Mouse (Mus musculus): ENCODE measurements around the gene Eif4a1. TPM values are rescaled to one million over a fixed set of nuclear protein-coding genes. Genes with fewer than 3 reads are reported as not detected.
"Not testable (repeated sequence)": the region's sequence is repeated elsewhere in the genome, so short reads cannot be mapped to it uniquely, and the experiment has no call there.

The Eif4a1 gene
- total RNA-seq, 2 experiments from 2014 or later: 141 to 170 TPM

DNA sequence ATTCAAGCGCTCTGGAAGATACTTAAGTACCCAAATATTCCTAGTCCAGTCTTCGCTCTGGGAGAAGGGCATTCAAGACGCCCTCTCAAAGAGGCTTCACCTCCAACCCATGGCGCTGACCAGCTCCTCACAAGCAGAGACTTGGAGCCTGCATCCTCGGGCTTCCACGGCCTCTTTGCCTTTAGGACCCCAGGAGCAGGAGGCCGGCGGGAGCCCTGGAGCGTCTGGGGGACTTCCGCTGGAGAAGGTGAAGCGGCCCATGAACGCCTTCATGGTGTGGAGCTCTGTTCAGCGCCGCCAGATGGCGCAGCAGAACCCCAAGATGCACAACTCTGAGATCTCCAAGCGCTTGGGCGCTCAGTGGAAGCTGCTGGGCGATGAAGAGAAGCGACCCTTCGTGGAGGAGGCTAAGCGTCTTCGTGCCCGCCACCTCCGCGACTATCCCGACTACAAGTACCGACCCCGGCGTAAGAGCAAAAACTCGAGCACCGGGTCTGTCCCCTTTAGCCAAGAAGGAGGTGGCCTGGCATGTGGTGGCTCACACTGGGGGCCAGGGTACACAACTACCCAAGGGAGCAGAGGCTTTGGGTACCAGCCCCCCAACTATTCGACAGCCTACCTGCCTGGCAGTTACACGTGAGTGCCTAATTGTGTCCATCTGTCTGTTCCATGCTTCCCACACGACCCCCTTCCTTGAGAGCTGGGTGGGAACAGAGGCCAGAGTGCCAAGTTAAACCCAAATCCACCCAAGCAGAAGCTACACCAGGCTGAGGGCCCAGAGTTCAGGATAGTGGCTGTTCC, 16.8 kb downstream of the Eif4a1 start, which contains the start of gene Sox15:
TSS of gene Sox15 (plus strand) at position 51 of the 801 bp plus-strand sequence.
- peak; percentile 70 for DNase-seq
- intact Hi-C loops (cut with DNase I; ENCODE audit: low total_unique reads): no loop called here

DNA sequence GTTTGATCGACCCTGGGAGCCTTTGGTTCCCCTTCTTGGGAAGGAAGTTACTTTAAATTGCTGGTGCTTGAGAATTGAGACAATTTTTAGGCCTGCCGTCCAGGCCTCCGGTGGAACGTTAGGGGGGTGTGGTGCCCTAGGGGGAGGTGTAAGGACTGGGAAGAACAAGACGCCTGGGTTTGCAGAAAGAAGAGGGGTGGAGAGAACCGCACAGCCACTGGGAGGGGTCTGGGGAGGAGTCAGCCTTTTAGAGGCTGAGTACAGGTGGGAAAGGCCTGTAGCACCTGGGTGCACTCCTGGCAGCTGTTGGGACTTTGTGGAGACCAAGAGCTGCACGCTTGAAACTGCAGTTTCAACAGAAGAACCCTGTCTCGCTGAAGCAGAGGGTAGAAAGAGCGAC, 17.5 kb downstream of the Eif4a1 start:
- no peak for DNase-seq
- intact Hi-C loops (cut with DNase I; ENCODE audit: low total_unique reads): no loop called here

DNA sequence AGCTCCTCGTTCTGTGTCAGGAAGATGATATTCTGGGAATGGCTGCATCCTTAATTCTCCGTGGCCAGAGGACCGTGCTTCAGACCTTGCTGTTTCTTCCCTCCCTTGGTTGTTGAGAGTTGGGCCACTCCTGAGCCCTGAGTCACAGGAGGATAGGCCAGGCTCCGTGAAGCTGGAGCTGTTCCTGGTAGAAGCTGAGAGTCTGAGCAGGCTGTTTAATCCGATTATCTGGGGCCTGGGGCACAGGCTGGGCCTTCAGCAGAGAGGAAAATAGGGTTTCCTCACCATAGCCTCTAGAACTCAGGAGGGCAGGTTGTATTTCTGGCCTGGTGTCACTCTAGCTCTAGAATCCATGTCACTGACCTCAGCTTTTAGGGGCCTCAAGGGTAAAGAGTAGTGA, 18.8 kb downstream of the Eif4a1 start:
- DNase-seq: no peak
- intact Hi-C loops (cut with DNase I; ENCODE audit: low total_unique reads): no loop called here

DNA sequence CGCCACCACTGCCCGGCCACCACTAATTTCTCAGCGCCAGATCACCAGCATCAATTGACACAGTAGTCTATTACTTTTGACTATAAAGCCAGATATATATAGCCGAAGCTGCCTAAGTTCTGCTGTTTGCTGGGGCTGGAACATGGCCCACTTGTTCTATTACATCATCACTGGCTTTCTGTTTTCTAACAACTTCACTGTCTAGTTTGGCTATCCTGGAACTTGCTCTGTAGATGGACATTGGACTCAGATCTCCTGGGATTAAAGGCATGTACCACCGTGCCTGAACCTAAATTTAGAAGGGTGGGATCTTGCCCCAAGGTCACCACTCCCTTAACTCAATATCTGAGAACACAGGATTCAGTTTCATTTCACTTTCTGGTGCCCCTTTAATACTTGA, 26.4 kb downstream of the Eif4a1 start:
- intact Hi-C loops (cut with DNase I; ENCODE audit: low total_unique reads): no loop called here

GRCm38 (mm10) chr11:69635471-69635870, 36.8 kb downstream of the Eif4a1 start:
- intact Hi-C loops (cut with DNase I; ENCODE audit: low total_unique reads): no loop called here

More for the DNA sequence above, 26.4 kb downstream of the Eif4a1 start:
- no peak for DNase-seq

DNA sequence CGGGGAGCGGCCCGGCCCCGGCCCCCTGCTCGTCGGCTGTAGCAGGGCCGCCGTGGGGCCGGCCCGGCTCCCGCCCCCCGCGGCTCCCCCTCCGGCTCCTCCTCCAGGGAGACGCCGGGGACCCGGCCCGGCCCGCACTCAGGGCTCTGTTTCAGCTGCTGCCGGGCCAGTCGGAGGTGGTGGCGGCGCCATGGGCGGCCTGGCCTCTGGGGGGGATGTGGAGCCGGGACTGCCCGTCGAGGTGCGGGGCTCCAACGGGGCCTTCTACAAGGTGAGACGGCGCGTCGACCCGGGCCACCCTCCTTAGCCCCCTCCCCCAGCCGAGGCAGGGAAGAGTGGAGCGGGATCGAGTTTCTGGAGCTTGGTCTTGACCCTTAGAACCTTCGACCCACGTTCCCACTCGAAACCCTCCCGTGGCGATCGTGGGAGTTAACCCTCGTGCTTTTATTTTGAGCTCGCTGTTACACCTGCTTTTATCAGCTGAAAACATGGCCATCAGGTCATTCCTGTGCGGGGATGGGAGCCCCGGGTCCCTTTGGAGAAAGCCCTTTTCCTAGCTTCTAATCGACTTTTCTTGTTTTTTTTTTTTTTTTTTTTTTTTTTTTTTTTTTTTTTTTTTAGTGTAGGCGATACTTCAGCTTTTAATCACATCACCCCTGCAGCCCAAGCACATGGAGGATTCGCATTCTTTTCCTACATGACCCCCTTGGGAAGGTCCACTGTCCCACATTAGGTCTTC, 38.9 kb downstream of the Eif4a1 start:
- peak; percentile 80 for DNase-seq

More at GRCm38 (mm10) chr11:69635471-69635870, 36.8 kb downstream of the Eif4a1 start:
- no peak for DNase-seq

DNA sequence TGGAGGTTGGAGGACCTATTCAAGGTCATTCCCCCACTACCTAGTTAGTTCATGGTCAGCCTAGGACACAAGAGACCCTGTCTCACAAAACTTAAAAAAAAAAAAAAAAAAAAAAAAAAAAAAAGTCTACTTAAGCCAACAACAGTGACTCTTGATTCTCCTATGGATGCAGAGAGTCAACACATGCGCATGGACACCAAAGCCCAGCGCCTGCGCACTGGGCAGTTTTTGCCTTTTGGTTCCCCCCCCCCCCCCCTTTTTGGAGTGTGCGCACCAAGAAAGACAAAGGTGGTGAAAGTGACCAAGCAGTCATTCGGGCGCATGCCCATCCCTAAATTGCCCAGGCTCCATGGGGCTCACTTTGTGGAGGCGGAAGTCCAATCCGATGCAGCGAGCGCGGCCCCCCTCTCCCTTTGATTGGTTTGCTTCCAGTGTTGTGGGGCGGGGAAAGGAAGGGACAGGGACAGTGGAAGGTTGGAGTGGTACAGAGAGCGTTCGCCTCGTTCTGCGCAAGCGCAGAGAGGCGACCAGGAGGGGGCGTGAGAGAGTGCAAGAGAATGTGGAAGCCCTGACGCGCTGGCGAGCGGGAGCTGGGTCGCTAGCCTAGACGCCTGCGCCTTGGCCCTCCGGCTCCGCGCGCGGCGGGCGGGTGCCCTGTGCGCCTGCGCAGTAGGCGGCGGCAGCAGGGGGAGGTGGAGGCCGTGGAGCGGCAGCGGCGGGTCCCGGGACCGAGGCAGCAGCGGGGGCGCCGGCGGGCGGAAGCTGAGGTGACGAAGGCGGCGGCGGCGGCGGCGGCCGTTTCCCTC, 39.7 kb downstream of the Eif4a1 start, which contains the start of gene Fxr2:
TSS of gene Fxr2 (plus strand) at position 707 of the 806 bp plus-strand sequence.
- DNase-seq: peak; percentile 100
- intact Hi-C loops (cut with DNase I; ENCODE audit: low total_unique reads): no loop called here

More for the DNA sequence above, 38.9 kb downstream of the Eif4a1 start:
- intact Hi-C loops (cut with DNase I; ENCODE audit: low total_unique reads): no loop called here

GRCm38 (mm10) chr11:69629802-69630201, 42.4 kb downstream of the Eif4a1 start:
- intact Hi-C loops (cut with DNase I; ENCODE audit: low total_unique reads): loop anchor here (5.0 kb wide), 1 partner anchor 37 kb away; the partner anchor contains the start of gene Cd68
- DNase-seq: no peak

DNA sequence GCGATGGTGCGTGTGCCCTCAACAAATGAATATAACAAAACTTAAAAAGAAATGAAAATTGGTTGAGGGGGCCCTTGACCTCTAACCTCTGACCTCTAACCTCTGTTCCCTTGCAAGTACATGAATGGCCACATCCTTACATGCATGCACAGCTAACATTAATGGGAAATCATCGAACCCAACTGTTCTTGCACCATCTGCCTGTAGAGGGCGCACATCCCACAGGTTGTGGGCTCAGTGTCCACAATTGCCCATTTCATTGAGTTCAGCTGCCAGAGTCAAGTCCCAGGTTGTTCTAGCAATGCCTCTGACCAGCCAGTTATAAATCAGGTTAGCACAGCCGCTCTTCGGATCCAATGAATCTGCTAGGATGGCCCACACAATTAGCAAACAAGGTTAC, 43.9 kb downstream of the Eif4a1 start:
- intact Hi-C loops (cut with DNase I; ENCODE audit: low total_unique reads): loop anchor here (5.0 kb wide), 1 partner anchor 39 kb away; the partner anchor contains the start of gene Cd68
- peak; percentile 67 for DNase-seq

DNA sequence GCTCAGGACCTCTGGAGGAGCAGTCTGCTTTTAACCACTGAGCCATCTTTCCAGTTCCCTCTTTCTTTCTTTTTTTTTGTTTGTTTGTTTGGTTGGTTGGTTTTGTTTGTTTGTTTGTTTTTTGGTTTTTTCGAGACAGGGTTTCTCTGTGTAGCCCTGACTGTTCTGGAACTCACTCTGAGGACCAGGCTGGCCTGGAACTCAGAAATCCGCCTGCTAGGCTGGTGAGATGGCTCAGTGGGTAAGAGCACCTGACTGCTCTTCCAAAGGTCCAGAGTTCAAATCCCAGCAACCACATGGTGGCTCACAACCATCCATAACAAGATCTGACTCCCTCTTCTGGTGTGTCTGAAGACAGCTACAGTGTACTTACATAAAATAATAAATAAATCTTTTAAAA, 47.9 kb downstream of the Eif4a1 start:
- DNase-seq; intact Hi-C loops (cut with DNase I; ENCODE audit: low total_unique reads): not testable (repeated sequence)

DNA sequence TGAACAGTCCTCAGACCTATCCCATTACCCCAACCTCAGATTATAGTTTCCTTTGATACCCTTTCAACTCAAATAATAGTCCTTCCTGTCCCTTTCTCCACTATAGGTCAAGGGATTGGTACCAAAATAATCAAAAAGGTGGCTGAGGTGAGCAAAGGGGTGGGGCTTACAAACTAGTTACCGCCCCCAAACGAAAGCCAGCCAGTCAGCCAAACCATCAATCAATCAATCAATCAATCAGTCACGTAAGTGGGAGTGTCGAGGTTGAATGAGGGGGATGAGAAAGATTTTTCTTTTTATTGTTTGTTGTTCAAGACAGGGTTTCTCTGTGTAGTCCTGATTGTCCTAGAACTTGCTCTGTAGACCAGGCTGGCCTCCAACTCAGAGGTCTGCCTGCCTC, 49.2 kb downstream of the Eif4a1 start:
- intact Hi-C loops (cut with DNase I; ENCODE audit: low total_unique reads): no loop called here
- DNase-seq: no peak

DNA sequence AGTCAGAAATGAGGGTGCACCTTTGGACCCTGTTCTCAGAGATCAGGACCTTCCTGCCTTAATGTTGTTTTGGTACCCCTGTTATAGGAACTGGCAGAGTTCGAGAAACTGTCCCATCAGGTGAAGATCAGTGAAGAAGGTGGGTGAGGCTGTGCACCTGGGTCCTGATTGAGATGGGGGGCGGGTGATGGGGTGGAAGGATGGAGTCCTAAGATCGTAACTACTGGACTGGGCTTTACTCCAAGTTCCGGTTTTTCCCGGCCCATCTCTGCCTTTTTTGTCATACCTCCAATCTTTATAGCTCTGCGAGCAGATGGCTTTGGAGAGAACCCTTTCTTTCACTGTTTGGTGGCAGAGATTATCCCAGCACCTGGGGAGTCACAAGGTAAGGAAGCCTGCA, 49.8 kb downstream of the Eif4a1 start:
- intact Hi-C loops (cut with DNase I; ENCODE audit: low total_unique reads): no loop called here
- DNase-seq: no peak

GRCm38 (mm10) chr11:69621571-69622268, 50.5 kb downstream of the Eif4a1 start, which contains the start of gene Sat2:
Sat2 (plus strand) TSS chr11:69622024.
- peak; percentile 69 for DNase-seq
- intact Hi-C loops (cut with DNase I; ENCODE audit: low total_unique reads): no loop called here

GRCm38 (mm10) chr11:69620394-69621081, 51.7 kb downstream of the Eif4a1 start:
- intact Hi-C loops (cut with DNase I; ENCODE audit: low total_unique reads): no loop called here
- no peak for DNase-seq

DNA sequence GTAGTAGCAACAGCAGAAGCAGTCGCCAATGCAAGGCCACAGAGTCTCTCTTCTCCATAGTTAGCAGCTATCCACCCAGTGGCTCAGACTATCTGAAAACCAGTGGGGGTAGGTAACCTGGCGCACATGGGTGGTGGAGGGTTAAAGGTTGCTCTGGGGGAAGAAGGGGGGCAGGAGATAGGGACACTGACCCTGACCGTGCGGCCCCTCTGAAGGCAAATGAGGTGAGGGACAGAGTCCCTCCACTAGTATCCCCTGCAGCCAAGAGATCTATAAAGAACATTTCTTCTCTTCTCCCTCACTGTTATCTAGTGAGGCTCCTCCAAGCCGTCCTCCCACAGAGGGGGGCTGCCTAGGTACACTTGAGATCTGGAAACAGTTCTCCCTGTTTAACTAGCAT, 54.4 kb downstream of the Eif4a1 start, which contains the start of gene Shbg:
TSS of gene Shbg (minus strand) at position 101 of the 400 bp plus-strand sequence.
- intact Hi-C loops (cut with DNase I; ENCODE audit: low total_unique reads): no loop called here
- DNase-seq: no peak

Measured in gastrocnemius, postnatal 14 days (tissue).